Mouse (Mus musculus) layer of hippocampus, adult 2 months (tissue): ENCODE data around the gene Sfpq. TPM values are rescaled to one million over a fixed set of nuclear protein-coding genes. Genes with fewer than 3 reads are reported as not detected.

Source experiments
- DNase-seq, 2 experiments: peaks; one replicate each; pipeline ENCODE4 v3.0.0; 2022; ENCODE audit warnings: low spot score in 2 of 2
- H3K27ac ChIP-seq: fragments of 200-600 bp; 2 replicates; pipeline ENCODE4 v1.8.1; 2022
- H3K4me3 ChIP-seq: fragments of 200-600 bp; 2 replicates; pipeline ENCODE4 v1.8.1; 2022; ENCODE audit warnings: mild to moderate bottlenecking
- CTCF ChIP-seq: fragments of 200-600 bp; conservative IDR thresholded peaks from 2 replicates; pipeline ENCODE4 v1.8.1; 2022; ENCODE audit warnings: antibody characterized with exemption, mild to moderate bottlenecking, moderate library complexity
- total RNA-seq, 2 experiments: library from RNA; stranded (reverse); gene quantifications; 2 replicates each; pipeline ENCODE4 v1.2.3; 2021

Gene Sfpq
- total RNA-seq, 2 experiments from 2014 or later: 279 to 306 TPM

- Histone ChIP-seq H3K27ac (no peak overlapping the region), H3K4me3 (no peak overlapping the region)
- no peak for TF ChIP-seq CTCF
- DNase-seq: no peak
Measured at GRCm38 (mm10) chr4:127038828-127039349, 17.8 kb downstream of the Sfpq start.

- Histone ChIP-seq H3K4me3 (no peak overlapping the region), H3K27ac (no peak overlapping the region)
- TF ChIP-seq CTCF: peak; percentile 63
- no peak for DNase-seq
Measured at GRCm38 (mm10) chr4:127039871-127040483, 18.9 kb downstream of the Sfpq start.

- TF ChIP-seq CTCF: no peak
- Histone ChIP-seq H3K27ac (no peak overlapping the region), H3K4me3 (no peak overlapping the region)
- no peak for DNase-seq
Measured at GRCm38 (mm10) chr4:127043540-127043939, 22.4 kb downstream of the Sfpq start.

- Histone ChIP-seq H3K4me3 (no peak overlapping the region), H3K27ac (no peak overlapping the region)
- no peak for DNase-seq
- TF ChIP-seq CTCF: no peak
Measured at GRCm38 (mm10) chr4:127051121-127051520, 30.0 kb downstream of the Sfpq start.

GRCm38 (mm10) chr4:127053071-127053470, 31.9 kb downstream of the Sfpq start:
- TF ChIP-seq CTCF: no peak
- no peak for DNase-seq
- Histone ChIP-seq H3K4me3 (no peak overlapping the region), H3K27ac (no peak overlapping the region)

GRCm38 (mm10) chr4:127054522-127055198, 33.5 kb downstream of the Sfpq start:
- no peak for DNase-seq
- Histone ChIP-seq H3K27ac (no peak overlapping the region), H3K4me3 (no peak overlapping the region)
- peak; percentile 69 for TF ChIP-seq CTCF

- DNase-seq: peak; percentile 89 to 90
- no peak for TF ChIP-seq CTCF
- peak within 1 kb of the TSS; percentile 71 for H3K4me3 ChIP-seq
- peak within 1 kb of the TSS; percentile 79 for H3K27ac ChIP-seq
Measured at GRCm38 (mm10) chr4:127060585-127061290, 39.6 kb downstream of the Sfpq start, which contains the start of gene Zmym1. Gene Zmym1, minus strand, starts transcription at chr4:127061152.

GRCm38 (mm10) chr4:127064051-127064450, 42.9 kb downstream of the Sfpq start:
- H3K27ac ChIP-seq: no peak overlapping the region
- H3K4me3 ChIP-seq: no peak overlapping the region
- no peak for TF ChIP-seq CTCF
- no peak for DNase-seq

- DNase-seq: no peak
- no peak overlapping the region for H3K27ac ChIP-seq
- TF ChIP-seq CTCF: peak; percentile 20; the same call in 1 of the 2 replicates
- H3K4me3 ChIP-seq: no peak overlapping the region
Measured at GRCm38 (mm10) chr4:127074915-127075314, 53.8 kb downstream of the Sfpq start.

GRCm38 (mm10) chr4:127076875-127077548, 55.9 kb downstream of the Sfpq start, which contains the start of gene Zmym6:
Gene Zmym6, plus strand, starts transcription at chr4:127077383.
- peak; percentile 33; the same call in 1 of the 2 replicates for TF ChIP-seq CTCF
- H3K27ac ChIP-seq: peak within 1 kb of the TSS; percentile 94
- H3K4me3 ChIP-seq: peak within 1 kb of the TSS; percentile 86
- peak; percentile 95 for DNase-seq

GRCm38 (mm10) chr4:127080806-127081205, 59.7 kb downstream of the Sfpq start:
- TF ChIP-seq CTCF: no peak
- no peak overlapping the region for H3K4me3 ChIP-seq
- DNase-seq: no peak
- no peak overlapping the region for H3K27ac ChIP-seq

GRCm38 (mm10) chr4:127083131-127083530, 62.0 kb downstream of the Sfpq start:
- no peak overlapping the region for H3K27ac ChIP-seq
- no peak for DNase-seq
- H3K4me3 ChIP-seq: no peak overlapping the region
- TF ChIP-seq CTCF: no peak
